ENCODE assay signal across 14 mouse cellular contexts in the genomic region with DNA sequence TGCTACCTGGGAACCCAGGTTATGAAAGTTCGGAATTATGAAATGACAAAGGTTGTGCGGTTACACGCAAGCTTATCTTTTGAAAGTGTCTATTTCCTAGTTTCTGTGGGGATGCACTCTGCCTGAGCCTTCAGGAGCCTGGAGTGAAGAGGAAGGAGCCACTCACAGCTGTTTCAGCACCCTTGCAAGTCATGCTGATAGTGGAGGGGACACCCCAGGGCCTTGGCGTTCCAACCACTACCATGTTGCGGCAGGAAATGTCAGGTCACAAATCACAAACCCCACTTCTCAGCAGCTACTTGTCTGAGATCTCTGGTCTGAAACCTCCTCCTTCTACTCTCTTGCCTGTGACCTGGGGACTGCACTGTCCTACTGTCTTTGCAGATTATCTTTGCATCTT.
DNase-seq lines count a peak whose midpoint lies in the region; ATAC-seq lines count a peak whose summit lies in the region.
"Had no signal": no experiment of that assay in that cellular context is flagged by ENCODE, and none has a peak within 500 bp of the region (broad histone marks: within the 10 kb centered on the region; RNA-seq: fewer than 3 reads in every experiment).

No protein-coding gene starts in this region.

- intact Hi-C loops in left cerebral cortex, postnatal 14 days (cut with DNase I) = no loop called here

- DNase-seq in A20 (ENCODE audit: low read depth, low spot score) = peak; percentile 69
- peak; percentile 31 for DNase-seq in CD4-positive helper T cell, adult 2 months (ENCODE audit: low read depth, low spot score)
- DNase-seq in natural killer cell, adult 2 months (ENCODE audit: low spot score in 2 of 2) = peak; percentile 50 to 56
- DNase-seq in left cerebral cortex, postnatal 14 days (ENCODE audit: low spot score in 2 of 2) = no peak
- no peak for DNase-seq in adrenal gland, postnatal 36 days
- no peak for DNase-seq in right cerebral cortex, postnatal 36 days (ENCODE audit: low spot score in 2 of 2)
- DNase-seq: cerebellum, adult 9-11 months; gastrocnemius, postnatal 10 days; heart, adult 2 months; layer of hippocampus, postnatal 36 days; lung, postnatal 36 days had no signal

- ATAC-seq in hematopoietic stem cell, adult 5-6 weeks (replicated peaks in 1 of 2; ENCODE audit: insufficient read depth in 1 of 2, low FRiP score in 2 of 2, low TSS enrichment in 1 of 2, low read depth in 1 of 2, poor library complexity in 2 of 2, severe bottlenecking in 2 of 2) = peak; percentile 93 to 98
- ATAC-seq: intestine, embryonic 15.5 days; midbrain, embryonic 13.5 days had no signal

Comparison
In these comparisons a context has a peak if more than half of its experiments do, and no peak if none do; other contexts are left out.
1. DNase-seq: peak in A20 (single experiment), CD4-positive helper T cell, adult 2 months (single experiment) and natural killer cell, adult 2 months (2 of 2); none in left cerebral cortex, postnatal 14 days (0 of 2), adrenal gland, postnatal 36 days (0 of 2) and right cerebral cortex, postnatal 36 days (0 of 2).